Mouse (Mus musculus): ENCODE measurements around the gene Olfr1065.
"Not testable (repeated sequence)": the region's sequence is repeated elsewhere in the genome, so short reads cannot be mapped to it uniquely, and the experiment has no call there.

Gene Olfr1065

DNA sequence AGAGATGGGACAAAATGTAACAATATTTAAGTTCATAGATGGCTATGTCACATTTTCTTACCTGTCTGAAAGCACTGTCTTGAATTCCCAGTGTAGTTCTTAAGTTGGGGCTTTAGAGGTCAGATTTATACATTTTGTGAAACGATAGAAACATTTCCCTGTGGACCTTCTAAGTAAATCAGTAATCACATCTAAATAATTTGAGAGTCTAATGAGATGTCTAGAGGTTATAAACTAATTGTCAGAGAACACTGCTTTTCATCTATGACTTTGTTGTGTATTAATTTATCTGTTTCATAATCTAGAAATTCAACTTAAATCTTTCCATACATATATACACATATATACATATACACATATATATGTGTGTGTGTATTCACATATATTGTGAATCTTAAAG, at the start of gene Olfr1065:
Gene Olfr1065 (minus strand): TSS at position 101 of the 400 bp plus-strand sequence.
- DNase-seq, result not testable (repeated sequence)

DNA sequence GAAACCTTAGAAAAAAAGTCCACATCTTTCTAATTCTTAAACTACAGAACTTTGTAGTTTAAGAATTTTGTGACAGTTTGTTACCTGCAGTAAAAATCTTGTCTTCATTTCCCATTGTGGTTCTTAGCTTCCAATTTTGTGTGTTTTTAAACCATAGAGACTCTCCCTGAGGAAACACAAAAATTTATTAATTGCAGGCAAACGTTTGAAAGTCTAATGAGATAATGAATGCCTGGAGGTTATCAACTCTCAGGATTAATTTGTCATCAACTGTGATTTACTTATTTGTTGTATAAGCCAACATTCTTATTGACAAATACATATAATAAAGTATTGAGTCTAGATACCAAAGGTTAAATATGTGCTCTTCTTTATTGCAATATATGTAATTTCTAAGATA, 36.9 kb upstream of the Olfr1065 start, which contains the start of gene Olfr228:
Gene Olfr228 (minus strand): TSS at position 101 of the 400 bp plus-strand sequence.
- no peak for DNase-seq

DNA sequence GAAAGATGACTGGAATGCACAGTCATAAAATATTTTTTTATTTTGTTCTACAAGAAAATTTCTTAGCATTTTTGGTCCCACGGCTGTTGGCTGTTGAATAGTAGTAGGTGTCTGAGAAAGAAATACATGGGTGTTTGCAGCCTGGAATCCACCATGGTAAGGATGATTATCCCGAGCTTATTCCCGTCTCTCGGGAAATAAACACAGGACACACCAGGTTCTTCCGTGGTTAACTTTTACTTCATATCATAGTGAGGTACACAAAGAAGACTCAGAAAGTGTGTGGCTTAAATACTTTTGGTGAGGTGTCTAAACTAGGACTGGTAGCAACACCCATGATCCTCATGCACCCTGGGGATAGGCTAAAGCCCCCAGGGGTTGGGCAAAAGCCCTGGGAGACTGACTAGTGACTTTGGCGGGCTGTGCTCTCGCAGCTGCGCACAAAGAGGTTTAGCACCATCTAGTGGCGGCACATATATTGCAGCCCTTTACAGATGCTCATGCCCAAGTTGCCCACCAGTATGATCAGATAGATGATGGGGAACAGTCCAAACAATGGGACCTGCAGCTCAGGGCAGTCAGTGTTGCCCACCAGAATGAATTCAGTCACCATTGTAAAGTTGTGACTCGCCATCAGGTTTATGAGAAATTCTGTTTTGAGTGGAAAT, 14.2 kb upstream of the Olfr1065 start:
- DNase-seq, result peak in 1 of 2 experiments; percentile 6

DNA sequence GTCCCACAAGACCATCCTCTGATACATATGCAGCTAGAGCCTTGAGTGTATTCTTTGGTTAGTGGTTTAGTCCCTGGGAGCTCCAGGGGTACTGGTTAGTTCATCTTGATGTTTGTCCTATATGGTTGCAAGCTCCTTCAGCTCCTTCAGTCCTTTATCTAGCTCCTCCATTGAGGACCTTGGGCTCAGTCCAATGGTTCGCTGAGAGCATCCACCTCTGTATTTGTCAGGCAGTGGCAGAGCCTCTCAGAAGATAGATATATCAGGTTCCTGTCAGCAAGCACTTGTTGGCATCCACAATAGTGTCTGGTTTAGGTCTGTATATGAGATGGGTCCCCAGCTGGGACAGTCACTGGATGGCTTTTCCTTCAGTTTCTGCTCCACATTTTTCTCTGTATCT, 10.0 kb upstream of the Olfr1065 start:
- no peak for DNase-seq

DNA sequence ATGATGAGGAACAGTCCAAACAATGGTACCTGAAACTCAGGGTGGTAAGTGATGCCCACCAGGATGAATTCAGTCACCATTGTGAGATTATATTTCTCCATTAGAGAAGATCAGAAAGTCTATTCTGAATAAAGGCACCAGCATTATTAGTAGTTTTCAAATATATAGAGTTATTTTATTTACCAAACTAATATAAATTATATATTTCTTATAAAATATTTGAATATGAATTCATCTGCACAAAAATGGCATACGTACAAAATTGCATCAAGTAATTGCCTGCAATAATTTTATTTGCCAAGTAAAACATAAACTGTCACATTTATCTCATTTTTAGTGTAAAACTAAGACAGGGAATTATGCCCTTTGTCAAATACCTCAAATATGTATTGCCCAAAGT, 5.8 kb upstream of the Olfr1065 start, which contains the start of gene Olfr1066:
Gene Olfr1066 (minus strand): TSS at position 101 of the 400 bp plus-strand sequence.
- DNase-seq, result no peak

DNA sequence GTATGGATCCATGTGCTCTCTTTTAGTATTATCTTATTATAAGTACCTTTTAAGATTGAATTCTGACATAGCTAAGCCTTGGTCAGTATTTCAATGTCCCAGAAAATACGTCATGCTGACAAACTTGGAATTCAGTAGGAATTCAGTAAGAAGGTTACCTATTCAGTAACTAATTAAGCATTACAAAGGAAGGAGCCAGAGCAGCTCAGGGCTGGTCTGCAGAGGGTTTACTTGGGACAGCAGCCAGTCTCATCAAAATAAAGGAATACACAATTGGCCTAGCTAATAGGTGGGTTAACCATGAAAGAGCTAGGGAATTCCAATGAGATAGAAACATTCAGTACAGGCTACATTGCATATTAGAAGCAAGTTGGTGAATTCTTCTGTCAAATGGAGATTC, 8.3 kb downstream of the Olfr1065 start:
- DNase-seq, result not testable (repeated sequence)

DNA sequence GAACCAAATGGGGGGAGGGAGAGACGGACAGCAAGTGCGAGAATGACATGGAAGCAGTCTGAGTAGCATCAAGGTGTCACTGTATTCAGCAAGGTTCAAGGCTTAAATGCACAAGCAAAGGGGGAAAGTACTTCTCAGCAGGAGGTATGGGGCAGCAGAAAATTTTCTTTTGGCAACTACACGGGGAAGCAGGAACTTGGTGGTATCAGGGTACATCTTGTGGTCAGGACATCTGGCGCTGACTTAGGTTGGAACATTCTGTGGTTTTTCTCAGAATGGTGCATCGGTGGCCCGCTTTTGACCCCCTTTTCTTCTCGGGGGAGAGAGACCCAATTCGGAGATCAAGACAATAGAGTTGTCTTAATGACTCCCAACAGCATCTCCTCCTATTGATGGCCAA, 21.9 kb downstream of the Olfr1065 start:
- DNase-seq, result not testable (repeated sequence)

DNA sequence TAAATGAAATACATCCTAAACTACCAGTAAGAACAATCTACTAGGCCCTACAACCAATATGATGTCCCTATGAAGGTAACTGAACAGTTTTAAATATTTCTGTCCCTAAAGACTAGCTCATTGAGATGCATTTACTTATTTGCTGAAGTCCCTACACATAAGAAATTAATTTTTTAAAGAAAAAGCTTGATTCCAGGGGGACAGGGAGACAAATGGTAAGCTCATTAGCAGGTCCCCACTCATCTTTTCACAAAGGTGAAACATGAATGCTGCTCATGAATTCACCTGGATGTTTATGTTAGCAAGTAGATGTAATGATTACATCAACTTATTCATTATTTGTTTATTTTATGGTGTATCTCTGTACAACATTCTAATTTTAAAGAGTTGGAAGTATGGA, 23.7 kb downstream of the Olfr1065 start, which contains the start of gene Olfr1062:
Gene Olfr1062 (minus strand): TSS at position 101 of the 400 bp plus-strand sequence.
- not testable (repeated sequence) for DNase-seq

DNA sequence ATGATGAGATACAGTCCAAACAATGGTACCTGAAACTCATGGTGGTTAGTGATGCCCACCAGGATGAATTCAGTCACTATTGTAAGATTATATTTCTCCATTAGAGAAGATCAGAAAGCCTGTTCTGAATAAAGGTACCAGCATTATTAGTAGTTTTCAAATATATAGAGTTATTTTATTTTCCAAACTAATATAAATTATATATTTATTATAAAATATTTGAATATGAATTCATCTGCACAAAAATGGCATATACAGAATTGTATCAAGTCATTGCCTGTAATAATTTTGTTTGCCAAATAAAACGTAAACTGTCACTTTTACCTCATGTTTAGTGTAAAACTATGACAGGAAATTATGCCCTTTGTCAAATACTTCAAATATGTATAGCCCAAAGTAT, 36.4 kb downstream of the Olfr1065 start, which contains the start of gene Olfr1061:
Gene Olfr1061 (minus strand): TSS at position 101 of the 400 bp plus-strand sequence.
- DNase-seq, result no peak

DNA sequence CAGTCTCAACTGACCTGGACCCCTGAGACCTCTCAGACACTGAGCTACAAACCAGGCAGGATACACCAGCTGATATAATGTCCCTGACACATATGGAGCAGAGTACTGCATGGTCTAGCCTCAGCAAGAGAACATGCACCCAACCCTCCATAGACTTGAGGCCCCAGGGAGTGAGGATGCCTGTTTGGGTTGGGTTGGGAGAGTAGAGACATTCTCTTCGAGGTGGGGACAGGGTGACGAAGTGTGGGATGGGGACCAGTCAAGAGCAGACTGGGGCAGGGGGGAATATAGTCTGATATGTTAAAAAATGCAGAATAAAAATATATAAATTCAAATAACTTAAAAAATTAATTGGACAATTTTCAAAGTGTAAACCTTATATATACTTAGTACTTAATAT, 55.3 kb downstream of the Olfr1065 start:
- DNase-seq, result no peak

Data from B cell, adult 2 months (primary cell).